In the genomic region with DNA sequence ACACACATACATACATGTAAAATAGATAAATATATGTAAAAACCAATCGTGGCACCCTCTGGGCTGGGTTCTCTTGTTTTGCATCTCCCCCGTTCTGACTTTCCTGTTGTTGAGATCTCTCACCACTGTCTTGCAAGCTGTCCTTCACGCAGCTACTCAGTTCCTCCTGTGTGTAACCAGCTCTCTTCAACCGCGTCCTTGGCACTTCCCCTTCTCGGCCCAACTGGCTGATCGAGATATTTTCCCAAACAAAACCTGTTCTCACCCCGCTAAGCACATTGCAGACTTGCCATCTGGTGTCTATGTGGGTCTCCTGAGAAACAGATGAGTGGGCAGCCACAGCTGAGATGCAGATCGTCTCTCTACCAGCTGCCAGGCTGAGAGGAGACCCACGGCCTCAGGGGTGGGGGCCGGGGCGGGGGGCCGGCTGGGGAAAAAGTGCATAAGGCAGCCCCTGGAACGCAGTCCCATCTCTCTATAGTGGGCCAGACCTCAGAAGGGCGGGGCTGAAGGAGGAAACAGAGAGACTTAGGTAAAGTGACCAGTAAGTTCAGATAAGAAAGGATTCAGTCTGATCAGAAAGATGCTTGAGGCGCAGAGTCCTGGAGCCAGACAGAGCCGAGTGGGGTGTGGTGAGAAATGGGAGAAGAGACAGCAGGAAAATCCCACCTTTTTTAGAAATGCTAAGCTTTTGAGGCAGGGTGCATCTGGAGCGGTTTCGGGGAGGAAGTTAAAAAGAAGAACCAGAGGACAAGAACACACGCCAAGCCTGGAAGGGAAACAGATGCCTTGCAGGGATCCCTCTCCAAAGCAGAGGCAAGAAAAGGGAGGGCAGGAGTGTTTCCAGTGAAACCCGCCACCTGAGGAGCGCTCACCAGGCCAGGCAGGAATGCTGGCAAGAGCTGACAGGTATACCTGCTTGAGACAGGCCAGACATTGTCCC, we compare ENCODE assay signal across 8 mouse cellular contexts. TPM values are rescaled to one million over a fixed set of nuclear protein-coding genes. Genes with fewer than 3 reads are reported as not detected.
A peak's percentile ranks its signal among the peaks of the same experiment; 100 is the strongest.
DNase-seq lines count a peak whose midpoint lies in the region; ATAC-seq and TF ChIP-seq lines count a peak whose summit lies in the region.

No protein-coding gene starts in this region.

- H3K79me2 ChIP-seq in liver, adult 2 months (ENCODE audit: control insufficient read depth, insufficient read depth, low read length) = no peaks in the 10 kb centered on the region

- H3K9me3 ChIP-seq in forebrain, embryonic 13.5 days (replicated peaks) = no peaks in the 10 kb centered on the region
- H3K9me3 ChIP-seq in intestine, embryonic 15.5 days = no peaks in the 10 kb centered on the region
- H3K9me3 ChIP-seq in stomach, embryonic 16.5 days (replicated peaks; ENCODE audit: control insufficient read depth, low read length) = no peaks in the 10 kb centered on the region

- H3K27me3 ChIP-seq in forebrain, embryonic 13.5 days = no peaks in the 10 kb centered on the region
- H3K27me3 ChIP-seq in intestine, embryonic 15.5 days (replicated peaks) = no peaks in the 10 kb centered on the region
- no peaks in the 10 kb centered on the region for H3K27me3 ChIP-seq in liver, adult 2 months (ENCODE audit: control insufficient read depth, insufficient read depth, low read length)
- H3K27me3 ChIP-seq in stomach, embryonic 16.5 days (ENCODE audit: control insufficient read depth, insufficient read depth, low read length) = no peaks in the 10 kb centered on the region

- H3K4me3 ChIP-seq in forebrain, embryonic 13.5 days = no peak overlapping the region
- no peak overlapping the region for H3K4me3 ChIP-seq in intestine, embryonic 15.5 days (replicated peaks)
- no peak overlapping the region for H3K4me3 ChIP-seq in liver, adult 2 months (ENCODE audit: insufficient read depth, low read depth, low read length)
- no peak overlapping the region for H3K4me3 ChIP-seq in stomach, embryonic 16.5 days (replicated peaks; ENCODE audit: low read length)

- H3K36me3 ChIP-seq in forebrain, embryonic 13.5 days (ENCODE audit: poor library complexity, severe bottlenecking) = no peaks in the 10 kb centered on the region
- no peaks in the 10 kb centered on the region for H3K36me3 ChIP-seq in intestine, embryonic 15.5 days
- H3K36me3 ChIP-seq in liver, adult 2 months (ENCODE audit: control insufficient read depth, insufficient read depth, low read length) = no peaks in the 10 kb centered on the region
- no peaks in the 10 kb centered on the region for H3K36me3 ChIP-seq in stomach, embryonic 16.5 days (ENCODE audit: control insufficient read depth, insufficient read depth, low read length)

- peak; percentile 87 for ATAC-seq in forebrain, embryonic 13.5 days
- no peak for ATAC-seq in intestine, embryonic 15.5 days
- ATAC-seq in monocyte, adult 5-6 weeks (replicated peaks; ENCODE audit: insufficient number of reproducible peaks, low FRiP score, low TSS enrichment, poor library complexity, severe bottlenecking) = peak; percentile 88
- no peak; the same call in 1 of the 2 replicates for ATAC-seq in stomach, embryonic 16.5 days (ENCODE audit: insufficient read depth, low FRiP score)

- peak; percentile 24 for DNase-seq in cerebellum, adult 8-10 months
- DNase-seq in cerebellum, adult 11 months = no peak
- DNase-seq in T-cell, adult 2 months (ENCODE audit: low spot score) = peak; percentile 45
- peak; percentile 34 for DNase-seq in liver, adult 2 months (ENCODE audit: extremely low read depth, low read depth, low spot score)

- 50% methylated on average over 22 of the region's 22 CpGs for WGBS in forebrain, embryonic 13.5 days
- 34% methylated on average over 22 of the region's 22 CpGs for whole genome bisulfite sequencing in intestine, embryonic 15.5 days
- 63% methylated on average over 22 of the region's 22 CpGs for WGBS in liver, adult 2 months
- 29% methylated on average over 22 of the region's 22 CpGs for WGBS in stomach, embryonic 16.5 days

- no peak for TF ChIP-seq POLR2A in liver, adult 2 months (IDR thresholded peaks at IDR 0.05; ENCODE audit: extremely low read depth, insufficient read depth, low read length)

- peaks cover 15% of the 10 kb centered on the region for H3K4me1 ChIP-seq in forebrain, embryonic 13.5 days
- H3K4me1 ChIP-seq in intestine, embryonic 15.5 days (replicated peaks) = peaks cover 12% of the 10 kb centered on the region
- no peaks in the 10 kb centered on the region for H3K4me1 ChIP-seq in liver, adult 2 months (ENCODE audit: control insufficient read depth, insufficient read depth, low read length)
- peaks cover 13% of the 10 kb centered on the region for H3K4me1 ChIP-seq in stomach, embryonic 16.5 days (ENCODE audit: control insufficient read depth, insufficient read depth, low read length)

- no peak for TF ChIP-seq CTCF in liver, adult 2 months (IDR thresholded peaks at IDR 0.05; ENCODE audit: low read depth, low read length)

- H3K4me2 ChIP-seq in forebrain, embryonic 13.5 days = peak overlapping the region; percentile 31
- H3K4me2 ChIP-seq in intestine, embryonic 15.5 days (replicated peaks) = peak overlapping the region; percentile 26; the same call in 1 of the 2 replicates
- H3K4me2 ChIP-seq in stomach, embryonic 16.5 days (ENCODE audit: low read depth, low read length) = peak overlapping the region; percentile 37

- 0 out of 2 replicates have a peak overlapping the region, but pooled peaks have one; percentile 18 for H3K9ac ChIP-seq in forebrain, embryonic 13.5 days
- H3K9ac ChIP-seq in intestine, embryonic 15.5 days = no peak overlapping the region
- no peak overlapping the region for H3K9ac ChIP-seq in liver, adult 2 months (ENCODE audit: low read depth, low read length)
- peak overlapping the region; percentile 46 for H3K9ac ChIP-seq in stomach, embryonic 16.5 days (ENCODE audit: low read length)

- H3K27ac ChIP-seq in forebrain, embryonic 13.5 days = peak overlapping the region; percentile 74
- peak overlapping the region; percentile 60; the same call in 1 of the 2 replicates for H3K27ac ChIP-seq in intestine, embryonic 15.5 days
- H3K27ac ChIP-seq in liver, adult 2 months (replicated peaks; ENCODE audit: insufficient read depth, low read depth, low read length) = no peak overlapping the region
- H3K27ac ChIP-seq in stomach, embryonic 16.5 days (ENCODE audit: low read length) = peak overlapping the region; percentile 85

RNA-seq across cellular contexts. Expression of a gene that starts 28.4 kb away (rescaled TPM):
- 351 and 386 TPM in 2 replicates for polyA plus RNA-seq in forebrain, embryonic 13.5 days (2015; fragmentation: Nextera tagmentation; extraction: Ambion mirVana)
- 520 and 568 TPM in 2 replicates for polyA plus RNA-seq in intestine, embryonic 15.5 days (2015; fragmentation: Nextera tagmentation; extraction: Ambion mirVana)
- 177 and 195 TPM in 2 replicates for total RNA-seq in liver, adult 2 months (2014; rRNA removed)
- polyA plus RNA-seq in liver, adult 2 months (2012; rRNA removed) = 163 and 164 TPM in 2 replicates
- 23.3 to 27.2 TPM (median 24.2 TPM) in 3 replicates for total RNA-seq in monocyte, adult 5-6 weeks (2017)
- polyA plus RNA-seq in stomach, embryonic 16.5 days (2015; fragmentation: Nextera tagmentation; extraction: Ambion mirVana) = 606 and 633 TPM in 2 replicates

RNA-seq across cellular contexts. Expression of a gene that starts 43.0 kb away (rescaled TPM):
- polyA plus RNA-seq in forebrain, embryonic 13.5 days (2015; fragmentation: Nextera tagmentation; extraction: Ambion mirVana) = 20.7 and 22.3 TPM in 2 replicates
- polyA plus RNA-seq in intestine, embryonic 15.5 days (2015; fragmentation: Nextera tagmentation; extraction: Ambion mirVana) = 16.8 and 16.9 TPM in 2 replicates
- total RNA-seq in liver, adult 2 months (2014; rRNA removed) = 3.7 and 5.4 TPM in 2 replicates
- 4.0 and 4.4 TPM in 2 replicates for polyA plus RNA-seq in liver, adult 2 months (2012; rRNA removed)
- 7.4 to 9.3 TPM (median 9.1 TPM) in 3 replicates for total RNA-seq in monocyte, adult 5-6 weeks (2017)
- 19.7 and 23.7 TPM in 2 replicates for polyA plus RNA-seq in stomach, embryonic 16.5 days (2015; fragmentation: Nextera tagmentation; extraction: Ambion mirVana)

Comparison
In these comparisons a context has a peak if more than half of its experiments do, and no peak if none do; other contexts are left out.
1. ATAC-seq: peak in forebrain, embryonic 13.5 days (single experiment) and monocyte, adult 5-6 weeks (single experiment); none in intestine, embryonic 15.5 days (single experiment) and stomach, embryonic 16.5 days (single experiment).
2. H3K9ac ChIP-seq: peak in forebrain, embryonic 13.5 days (single experiment) and stomach, embryonic 16.5 days (single experiment); none in intestine, embryonic 15.5 days (single experiment) and liver, adult 2 months (single experiment).
3. Peak in every context shown above with its lines, with median percentiles within 50 percentile points of each other: H3K4me2 ChIP-seq.